Mouse (Mus musculus) neutrophil, adult 5-6 weeks (primary cell): ENCODE results near the gene Rdh7. TPM values are rescaled to one million over a fixed set of nuclear protein-coding genes. Genes with fewer than 3 reads are reported as not detected.
A peak's percentile ranks its signal among the peaks of the same experiment; 100 is the strongest.
"Not testable (repeated sequence)": the region's sequence is repeated elsewhere in the genome, so short reads cannot be mapped to it uniquely, and the experiment has no call there.

Experiments used
- ATAC-seq: fragments of 151-379, 151-347 bp; 2 replicates; pipeline ENCODE4 v1.8.0; 2017; ENCODE audit warnings: mild to moderate bottlenecking, moderate TSS enrichment; ENCODE audit not compliant: insufficient number of reproducible peaks, poor library complexity, low FRiP score, severe bottlenecking; ENCODE audit errors: extremely low read depth
- total RNA-seq: library from RNA; stranded (forward); fragments of 200-1000 nt; gene quantifications from 2 replicates; pipeline ENCODE4 v1.2.3, GENCODE M21; 2017

Rdh7 gene
- total RNA-seq, 1 experiment from 2014 or later = not detected

- ATAC-seq = no peak; the same call in 1 of the 2 replicates
Observed at GRCm38 (mm10) chr10:127897506-127897905, 8.9 kb upstream of the Rdh7 start.

GRCm38 (mm10) chr10:127896705-127897104 lies 8.1 kb upstream of the Rdh7 start:
- ATAC-seq = no peak

- not testable (repeated sequence) for ATAC-seq
Observed at GRCm38 (mm10) chr10:127893163-127894022, 4.8 kb upstream of the Rdh7 start.

GRCm38 (mm10) chr10:127891481-127891880 lies 2.9 kb upstream of the Rdh7 start:
- no peak for ATAC-seq

GRCm38 (mm10) chr10:127886971-127887370 lies 1.6 kb downstream of the Rdh7 start:
- no peak for ATAC-seq

GRCm38 (mm10) chr10:127886551-127886950 lies 2.1 kb downstream of the Rdh7 start:
- ATAC-seq = no peak

GRCm38 (mm10) chr10:127881041-127881440 lies 7.6 kb downstream of the Rdh7 start:
- ATAC-seq = no peak

GRCm38 (mm10) chr10:127879155-127879688 lies 9.4 kb downstream of the Rdh7 start:
- no peak for ATAC-seq

GRCm38 (mm10) chr10:127878262-127879057 lies 10.2 kb downstream of the Rdh7 start:
- no peak for ATAC-seq

GRCm38 (mm10) chr10:127877681-127878080 lies 10.9 kb downstream of the Rdh7 start:
- ATAC-seq = 0 out of 2 replicates have a peak, but pooled peaks have one; percentile 9

- ATAC-seq = no peak
Observed at GRCm38 (mm10) chr10:127872484-127872883, 16.1 kb downstream of the Rdh7 start.

GRCm38 (mm10) chr10:127866232-127866631 lies 22.4 kb downstream of the Rdh7 start, which contains the start of gene Rdh16f2:
Gene Rdh16f2, plus strand, starts transcription at chr10:127866474.
- no peak for ATAC-seq

GRCm38 (mm10) chr10:127864931-127865330 lies 23.7 kb downstream of the Rdh7 start:
- ATAC-seq = no peak

- no peak for ATAC-seq
Observed at GRCm38 (mm10) chr10:127856376-127856775, 32.2 kb downstream of the Rdh7 start.

GRCm38 (mm10) chr10:127849628-127850027 lies 39.0 kb downstream of the Rdh7 start, which contains the start of gene Rdh19:
Gene Rdh19, plus strand, starts transcription at chr10:127849928.
- no peak for ATAC-seq

- ATAC-seq = no peak
Observed at GRCm38 (mm10) chr10:127848089-127848488, 40.5 kb downstream of the Rdh7 start.

- ATAC-seq = not testable (repeated sequence)
Observed at GRCm38 (mm10) chr10:127845945-127846344, 42.7 kb downstream of the Rdh7 start.

- no peak for ATAC-seq
Observed at GRCm38 (mm10) chr10:127840776-127841175, 47.8 kb downstream of the Rdh7 start.

- no peak for ATAC-seq
Observed at GRCm38 (mm10) chr10:127838539-127838938, 50.1 kb downstream of the Rdh7 start.
